Mouse (Mus musculus) embryonic fibroblast, embryonic 13.5 days (primary cell): ENCODE measurements at regions not wholly inside any gene's neighbourhood (a gene's known extent, or its start where the extent isn't known, plus 50 kb on each side); places are given as distances from the start of the nearest gene placed in this dataset.

Experiments
- H3K27ac ChIP-seq: 2 replicates; pipeline ENCODE4 v1.5.1; 2012; ENCODE audit warnings: low read length, control low read depth, inconsistent platforms; ENCODE audit not compliant: insufficient read depth
- H3K4me1 ChIP-seq: 2 replicates; pipeline ENCODE4 v1.6.1; 2011; ENCODE audit warnings: low read length; ENCODE audit not compliant: control insufficient read depth, insufficient read depth
- H3K4me3 ChIP-seq: 2 replicates; pipeline ENCODE4 v1.5.1; 2011; ENCODE audit warnings: mild to moderate bottlenecking, control low read depth, low read length; ENCODE audit not compliant: insufficient read depth
- CTCF ChIP-seq: IDR thresholded peaks from 2 replicates; pipeline ENCODE4 v1.5.1; 2011; ENCODE audit warnings: mild to moderate bottlenecking, control low read depth, low read length, moderate library complexity, borderline replicate concordance; ENCODE audit not compliant: insufficient read depth
- POLR2A ChIP-seq: IDR thresholded peaks from 2 replicates; pipeline ENCODE4 v1.6.1; 2011; ENCODE audit warnings: low read depth, mild to moderate bottlenecking, control low read depth, low read length, moderate library complexity

DNA sequence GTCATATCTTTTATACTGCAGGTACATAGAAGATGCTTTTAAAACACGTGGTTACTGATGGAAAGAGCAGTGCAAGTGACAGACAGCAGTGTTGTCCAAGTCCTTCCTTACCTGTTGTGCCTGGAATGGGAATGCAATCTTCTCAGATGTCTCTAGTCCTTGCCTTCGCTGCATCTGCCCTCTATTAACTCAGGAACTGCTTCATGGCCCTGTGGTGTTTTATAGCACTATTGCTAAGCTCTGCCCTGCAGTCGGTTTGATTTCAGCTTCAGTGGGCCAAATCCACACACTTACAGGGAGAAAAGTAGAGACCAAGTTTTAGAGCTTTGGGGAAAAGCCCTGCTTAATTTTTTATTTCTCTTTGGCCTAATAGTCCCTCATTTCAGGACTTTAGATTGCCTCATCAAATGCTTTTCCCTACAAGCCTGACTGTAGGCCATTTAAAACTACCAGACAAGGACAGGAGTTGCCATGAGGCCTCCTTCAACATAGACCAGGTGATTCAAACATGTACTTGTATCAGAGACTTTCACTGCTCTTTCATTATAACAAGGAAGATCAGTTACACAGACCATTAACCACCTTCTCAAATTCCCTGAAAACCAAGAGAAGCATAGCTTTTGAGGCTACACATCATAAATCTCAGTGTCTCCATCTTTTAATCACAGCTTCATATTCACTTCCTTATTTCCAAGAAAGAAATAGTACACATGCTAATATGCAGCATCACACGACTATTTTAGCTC lies 358.7 kb downstream of the Dnajb9 start:
- TF ChIP-seq POLR2A (no peak), CTCF (no peak)
- Histone ChIP-seq H3K4me1 (no peaks in the 10 kb centered on the region), H3K4me3 (no peak overlapping the region), H3K27ac (no peak overlapping the region)

DNA sequence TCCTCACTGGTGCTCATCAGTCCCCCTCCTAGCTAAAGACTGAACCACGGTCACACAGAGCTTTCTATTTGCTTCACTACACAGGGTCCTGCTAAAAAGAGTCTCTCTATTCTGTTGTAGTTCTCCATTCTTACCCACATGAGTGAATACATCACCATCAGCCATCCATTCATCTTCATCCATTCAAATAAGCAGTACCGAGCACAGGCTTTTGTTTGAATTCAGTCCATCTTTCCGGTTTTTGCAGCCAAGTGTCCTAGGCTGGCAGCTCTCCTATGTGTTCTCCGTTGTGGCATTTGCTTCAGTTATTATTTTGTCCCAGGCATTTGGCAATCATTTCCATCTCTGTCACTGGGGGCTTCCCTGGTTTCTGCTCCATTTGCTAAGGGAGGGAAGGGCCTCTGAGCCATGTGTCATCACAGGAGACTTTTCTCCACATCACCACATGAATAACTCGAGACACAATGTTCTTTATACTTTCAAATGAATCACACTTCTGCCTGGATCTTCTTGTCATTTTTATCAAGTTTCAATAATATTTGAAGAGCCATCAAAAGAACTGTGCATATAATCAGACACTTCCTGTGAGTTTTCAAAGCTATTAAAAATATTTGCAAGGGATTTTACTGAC lies 366.1 kb downstream of the Dnajb9 start:
- H3K27ac ChIP-seq = no peak overlapping the region
- TF ChIP-seq CTCF (no peak), POLR2A (no peak)
- no peaks in the 10 kb centered on the region for H3K4me1 ChIP-seq
- no peak overlapping the region for H3K4me3 ChIP-seq

DNA sequence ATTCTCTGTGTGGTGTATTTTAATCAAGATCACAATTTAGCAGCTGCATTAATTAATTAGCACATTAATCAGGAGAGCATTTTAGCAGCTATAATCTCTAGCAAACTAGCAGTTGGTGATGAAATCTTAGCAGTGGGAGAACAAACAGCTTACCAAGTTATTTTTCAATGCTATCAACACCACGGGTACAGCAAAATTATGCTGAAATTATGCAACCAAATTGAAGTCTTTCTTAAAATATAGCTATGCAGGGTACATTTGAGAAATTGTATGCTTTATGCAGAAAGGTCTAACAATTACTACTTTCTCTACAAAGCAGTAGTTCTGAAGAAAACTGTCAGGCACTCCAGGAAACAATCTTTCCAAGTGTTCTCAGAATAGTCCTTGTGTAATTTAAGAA lies 378.1 kb downstream of the Dnajb9 start:
- TF ChIP-seq POLR2A (no peak), CTCF (no peak)
- no peak overlapping the region for H3K4me3 ChIP-seq
- peaks cover 2% of the 10 kb centered on the region; the same call in 1 of the 2 replicates for H3K4me1 ChIP-seq
- H3K27ac ChIP-seq = no peak overlapping the region

DNA sequence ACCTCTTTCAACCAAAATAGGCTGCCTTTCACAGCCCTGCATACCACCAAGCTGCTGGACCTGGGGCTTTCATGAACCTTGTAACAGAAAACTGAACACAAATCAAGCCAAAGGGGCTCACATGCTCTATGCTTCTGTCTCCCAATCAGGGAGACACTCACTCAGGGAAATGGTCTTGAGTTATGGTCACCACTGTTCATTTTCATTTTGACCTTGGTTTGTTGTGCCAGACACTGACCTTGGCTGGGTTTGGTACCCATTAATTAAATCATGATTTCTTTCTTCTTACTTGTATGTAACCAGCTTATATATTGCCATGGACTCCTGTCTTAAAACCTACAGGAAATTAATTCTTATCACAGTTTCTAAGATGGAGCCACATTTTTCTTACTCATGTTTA lies 381.5 kb downstream of the Dnajb9 start:
- TF ChIP-seq CTCF (no peak), POLR2A (no peak)
- Histone ChIP-seq H3K27ac (no peak overlapping the region), H3K4me1 (peaks cover 2% of the 10 kb centered on the region; the same call in 1 of the 2 replicates), H3K4me3 (no peak overlapping the region)

DNA sequence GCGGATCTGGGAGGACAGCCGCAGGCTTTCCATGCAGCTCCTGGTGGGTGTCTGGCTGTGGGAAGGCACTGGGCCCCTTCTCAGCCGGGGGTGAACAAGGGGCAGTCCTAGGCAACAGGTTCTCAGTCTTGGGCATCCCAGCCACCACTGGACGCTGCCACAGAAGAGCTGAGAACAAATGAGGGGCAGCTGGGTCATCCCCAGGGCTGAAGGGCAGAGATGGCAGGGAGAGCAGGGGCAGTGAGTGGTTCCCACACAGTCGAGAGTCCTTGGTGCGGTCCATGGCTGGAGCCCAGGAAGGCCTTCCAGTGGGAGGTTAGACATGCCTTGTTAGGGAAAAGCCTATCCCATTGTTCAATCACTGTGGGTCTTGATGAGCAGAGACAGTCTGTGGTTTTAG lies 382.2 kb downstream of the Dnajb9 start:
- H3K4me3 ChIP-seq = no peak overlapping the region
- TF ChIP-seq CTCF (no peak), POLR2A (no peak)
- H3K27ac ChIP-seq = peak overlapping the region; percentile 57; the same call in 1 of the 2 replicates
- H3K4me1 ChIP-seq = peaks cover 2% of the 10 kb centered on the region; the same call in 1 of the 2 replicates

DNA sequence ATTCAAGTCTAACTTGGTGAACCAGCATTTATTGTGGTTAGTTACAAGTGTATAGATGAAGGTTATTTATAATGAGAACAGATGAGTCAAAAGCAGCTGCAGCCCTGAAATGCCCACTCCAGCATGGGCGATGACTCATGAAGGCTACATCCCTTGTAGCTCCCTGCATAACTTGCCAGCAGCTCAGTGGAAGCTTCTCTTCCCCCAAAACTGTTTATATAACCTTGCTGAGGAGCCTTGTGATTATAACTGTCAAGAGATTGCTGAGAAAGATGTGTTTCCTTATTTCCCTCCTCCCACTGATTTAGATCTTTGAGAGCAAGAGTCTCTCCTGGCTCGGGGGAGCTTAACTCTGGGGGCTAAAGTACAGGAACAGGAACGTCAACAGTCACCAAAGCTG lies 382.8 kb downstream of the Dnajb9 start:
- H3K27ac ChIP-seq = peak overlapping the region; percentile 57

DNA sequence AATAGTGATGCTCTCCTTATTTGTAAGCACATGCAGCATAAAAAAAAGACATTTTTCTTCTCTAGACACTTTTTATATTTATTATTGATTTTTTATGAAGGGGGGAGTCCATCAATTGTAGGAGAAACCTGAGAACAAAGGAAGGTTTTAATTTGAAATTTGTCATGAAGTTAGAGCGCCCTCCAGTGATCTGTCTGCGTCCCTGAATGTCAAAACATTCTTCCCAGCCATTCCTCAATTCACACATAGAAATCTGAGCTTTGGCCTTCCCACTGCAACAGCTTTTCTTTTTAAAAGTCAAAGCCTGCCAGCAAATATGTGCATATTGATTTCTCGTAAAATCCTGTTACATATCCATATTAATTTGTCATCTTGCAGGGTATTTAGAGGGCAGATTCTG lies 396.6 kb downstream of the Dnajb9 start:
- Histone ChIP-seq H3K4me3 (no peak overlapping the region), H3K27ac (no peak overlapping the region), H3K4me1 (no peaks in the 10 kb centered on the region)
- no peak for TF ChIP-seq CTCF
- TF ChIP-seq POLR2A = no peak

More for the DNA sequence above, 382.8 kb downstream of the Dnajb9 start:
- Histone ChIP-seq H3K4me3 (no peak overlapping the region), H3K4me1 (peaks cover 2% of the 10 kb centered on the region; the same call in 1 of the 2 replicates)
- TF ChIP-seq CTCF (no peak), POLR2A (no peak)

DNA sequence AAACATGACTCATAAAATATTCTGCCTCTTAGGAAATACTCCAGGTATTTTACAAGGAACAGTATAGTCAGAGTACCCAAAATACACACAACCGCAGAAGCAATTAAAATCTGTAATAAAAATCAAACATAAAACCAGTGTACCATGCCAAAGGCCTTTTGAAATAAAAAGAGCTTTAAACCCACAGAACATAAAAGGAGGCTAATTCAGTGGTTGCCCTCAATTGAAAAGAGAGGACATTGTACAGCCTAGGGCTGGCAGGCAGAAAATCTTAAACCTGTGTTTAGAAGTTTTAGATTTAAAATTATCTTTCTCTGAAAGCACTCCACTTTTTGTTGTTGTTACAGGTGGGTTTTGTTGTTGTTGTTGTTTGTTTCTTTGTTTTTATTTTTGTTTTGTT lies 437.4 kb downstream of the Dnajb9 start:
- no peaks in the 10 kb centered on the region for H3K4me1 ChIP-seq
- no peak overlapping the region for H3K4me3 ChIP-seq
- H3K27ac ChIP-seq = no peak overlapping the region
- TF ChIP-seq POLR2A (no peak), CTCF (no peak)

DNA sequence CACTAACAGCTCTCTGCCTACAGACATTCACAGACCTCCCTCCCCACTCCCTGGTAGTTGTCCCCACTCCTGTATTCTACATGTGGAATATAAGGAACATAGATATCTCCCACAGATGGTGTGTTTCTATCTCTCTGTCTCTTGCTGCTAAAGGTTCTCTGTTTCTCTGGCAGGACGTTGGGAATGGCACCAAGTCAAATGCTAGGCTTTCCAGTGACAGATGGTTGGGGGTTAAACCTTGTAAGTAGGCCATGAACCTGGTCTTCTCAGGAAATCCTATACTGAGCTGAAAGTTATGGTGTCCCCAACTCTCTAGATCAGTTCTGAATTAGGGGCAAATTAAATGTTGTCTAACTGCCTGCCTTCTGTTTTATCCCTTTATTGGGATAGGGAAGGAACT lies 448.0 kb downstream of the Dnajb9 start:
- TF ChIP-seq CTCF (no peak), POLR2A (no peak)
- H3K27ac ChIP-seq = no peak overlapping the region
- no peak overlapping the region for H3K4me3 ChIP-seq
- no peaks in the 10 kb centered on the region for H3K4me1 ChIP-seq
